Mouse (Mus musculus) kidney, postnatal 0 days (tissue): ENCODE results near the gene Cflar. TPM values are rescaled to one million over a fixed set of nuclear protein-coding genes. Genes with fewer than 3 reads are reported as not detected.
"Not testable (repeated sequence)": the region's sequence is repeated elsewhere in the genome, so short reads cannot be mapped to it uniquely, and the experiment has no call there.

ENCODE experiments used
- ATAC-seq: fragments of 200-750 bp; cut with Nextera tagmentation; replicated peaks from 2 replicates; pipeline ENCODE4 v1.8.0; 2017; ENCODE audit warnings: low read depth, moderate number of reproducible peaks, moderate TSS enrichment, moderate library complexity; ENCODE audit not compliant: low FRiP score
- DNase-seq: peaks from one replicate; pipeline ENCODE4 v3.0.0-alpha.2; 2016; ENCODE audit warnings: low spot score
- H3K27ac ChIP-seq: fragments of 300-500 bp; sonication (generic); 2 replicates; pipeline ENCODE4 v1.5.1; 2014; ENCODE audit warnings: mild to moderate bottlenecking
- H3K27me3 ChIP-seq: fragments of 300-500 bp; sonication (generic); 2 replicates; pipeline ENCODE4 v1.6.1; 2014; ENCODE audit warnings: low read length, mixed read lengths; ENCODE audit not compliant: insufficient read depth
- H3K36me3 ChIP-seq: fragments of 300-500 bp; sonication (generic); 2 replicates; pipeline ENCODE4 v1.6.1; 2014; ENCODE audit warnings: low read length, mixed read lengths; ENCODE audit not compliant: insufficient read depth
- H3K4me1 ChIP-seq: fragments of 300-500 bp; sonication (generic); replicated peaks from 2 replicates; pipeline ENCODE4 v1.6.1; 2014; ENCODE audit warnings: antibody characterized with exemption, low read length, mixed read lengths; ENCODE audit not compliant: insufficient read depth
- H3K4me2 ChIP-seq: fragments of 300-500 bp; sonication (generic); 2 replicates; pipeline ENCODE4 v1.6.1; 2014; ENCODE audit warnings: mild to moderate bottlenecking, low read length, moderate library complexity, mixed read lengths
- H3K4me3 ChIP-seq: fragments of 300-500 bp; sonication (generic); replicated peaks from 2 replicates; pipeline ENCODE4 v1.5.1; 2014; ENCODE audit warnings: low read depth, low read length
- H3K9ac ChIP-seq: fragments of 300-500 bp; sonication (generic); 2 replicates; pipeline ENCODE4 v1.6.1; 2014; ENCODE audit warnings: low read depth, low read length
- H3K9me3 ChIP-seq: fragments of 300-500 bp; sonication (generic); replicated peaks from 2 replicates; pipeline ENCODE4 v1.6.1; 2016; ENCODE audit warnings: low read length, inconsistent platforms, mixed read lengths
- CTCF ChIP-seq: IDR thresholded peaks from 2 replicates; pipeline ENCODE4 v1.5.1; 2016; ENCODE audit warnings: antibody characterized with exemption, low read depth, mild to moderate bottlenecking, moderate library complexity
- WGBS: fragments of 180-500 bp; shearing (Covaris S2); extraction: QIAGEN DNeasy Blood & Tissue Kit; methylation state at CpG from one replicate; pipeline ENCODE4 v1.1.7; 2014; 5-methylcytosine and 5-hydroxymethylcytosine counted together
- polyA plus RNA-seq: library from polyadenylated mRNA; unstranded; fragments of >200 nt; fragmentation: Nextera tagmentation; extraction: Ambion mirVana; gene quantifications from 2 replicates; pipeline ENCODE4 v1.2.1, GENCODE M21; 2015

Gene Cflar
- polyA plus RNA-seq, 1 experiment from 2014 or later = 62.1 TPM

DNA sequence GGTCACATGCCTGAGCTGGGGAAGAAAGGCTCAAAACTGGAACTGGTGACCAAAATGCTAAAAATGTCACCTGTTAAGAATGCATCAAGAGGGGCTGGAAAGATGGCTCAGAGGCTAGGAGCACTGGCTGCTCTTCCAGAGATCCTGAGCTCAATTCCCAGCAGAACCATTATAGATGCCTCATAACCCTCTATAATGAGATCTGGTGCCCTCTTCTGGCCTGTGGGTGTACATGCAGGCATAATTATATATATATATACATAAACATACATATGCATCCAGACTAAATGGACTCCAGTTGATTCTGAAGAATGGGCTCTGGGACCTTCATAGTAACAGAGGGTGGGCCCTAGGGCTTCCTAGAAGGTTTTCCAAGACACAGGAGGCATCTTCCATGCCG is 33.7 kb upstream of the Cflar start:
- Histone ChIP-seq H3K4me3 (no peak overlapping the region), H3K36me3 (no peaks in the 10 kb centered on the region), H3K4me1 (no peaks in the 10 kb centered on the region), H3K9me3 (no peaks in the 10 kb centered on the region), H3K27ac (no peak overlapping the region), H3K27me3 (no peaks in the 10 kb centered on the region), H3K9ac (no peak overlapping the region), H3K4me2 (no peak overlapping the region)
- peak; percentile 61 for DNase-seq
- ATAC-seq = no peak
- WGBS = 88% methylated on average over 1 of the region's 1 CpGs
- TF ChIP-seq CTCF = peak; percentile 77

GRCm38 (mm10) chr1:58678412-58678811 is 32.9 kb upstream of the Cflar start:
- H3K4me1 ChIP-seq, H3K27ac ChIP-seq, ATAC-seq, H3K4me3 ChIP-seq, H3K4me2 ChIP-seq, H3K36me3 ChIP-seq, DNase-seq, H3K27me3 ChIP-seq, H3K9me3 ChIP-seq, H3K9ac ChIP-seq: not testable (repeated sequence)
- 70% methylated on average over 5 of the region's 5 CpGs for WGBS

GRCm38 (mm10) chr1:58689426-58689825 is 21.9 kb upstream of the Cflar start:
- H3K4me1 ChIP-seq = no peaks in the 10 kb centered on the region
- no peaks in the 10 kb centered on the region for H3K27me3 ChIP-seq
- TF ChIP-seq CTCF = no peak
- no peak overlapping the region for H3K4me2 ChIP-seq
- ATAC-seq (no peak), DNase-seq (no peak)
- H3K4me3 ChIP-seq = no peak overlapping the region
- H3K27ac ChIP-seq = no peak overlapping the region
- H3K9ac ChIP-seq = no peak overlapping the region
- H3K36me3 ChIP-seq = no peaks in the 10 kb centered on the region
- no peaks in the 10 kb centered on the region for H3K9me3 ChIP-seq
- WGBS = 81% methylated on average over 1 of the region's 1 CpGs

DNA sequence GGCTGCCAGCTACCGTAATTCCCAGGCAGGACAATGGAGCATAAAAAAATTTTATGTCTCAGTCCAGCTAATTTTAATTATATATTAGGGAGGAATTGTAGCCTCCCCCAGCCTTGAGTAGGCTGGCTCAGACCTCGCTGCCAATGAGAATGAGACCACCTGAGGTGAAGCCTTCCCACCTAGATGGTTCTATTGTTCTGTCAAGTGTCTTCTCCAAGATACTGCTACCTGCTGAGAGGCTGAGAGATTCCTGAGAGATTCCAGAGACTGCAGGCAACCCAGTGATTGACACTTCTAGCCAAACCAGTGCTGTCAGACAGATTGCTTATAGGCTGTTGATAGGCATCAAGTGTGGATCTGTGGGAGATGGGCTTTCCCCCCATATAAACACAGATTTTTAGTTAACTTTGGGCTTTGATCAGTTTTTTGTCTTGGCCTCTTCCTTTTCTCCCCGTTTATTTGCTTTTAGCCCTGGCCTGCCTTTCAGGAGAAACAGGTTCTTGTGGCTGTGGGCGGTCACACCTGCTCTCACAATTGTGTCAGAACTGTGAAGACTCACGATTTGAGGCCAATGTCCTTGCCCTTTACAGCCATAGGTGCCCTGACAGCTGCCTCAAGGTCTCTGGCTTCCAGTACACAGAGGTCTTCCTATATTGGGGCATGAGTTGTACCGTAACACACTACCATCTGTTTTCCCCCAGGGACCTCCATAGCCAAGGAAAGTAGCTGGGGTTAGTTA is 21.1 kb upstream of the Cflar start:
- H3K9me3 ChIP-seq = no peaks in the 10 kb centered on the region

GRCm38 (mm10) chr1:58690834-58691488 is 20.3 kb upstream of the Cflar start:
- not testable (repeated sequence) for DNase-seq, H3K4me3 ChIP-seq, H3K9ac ChIP-seq, H3K9me3 ChIP-seq, H3K27me3 ChIP-seq, H3K36me3 ChIP-seq, H3K27ac ChIP-seq, H3K4me1 ChIP-seq, H3K4me2 ChIP-seq
- WGBS = 85% methylated on average over 2 of the region's 3 CpGs
- ATAC-seq = peak; percentile 63

More for the DNA sequence above, 21.1 kb upstream of the Cflar start:
- ATAC-seq (no peak), DNase-seq (no peak)
- Histone ChIP-seq H3K4me1 (no peaks in the 10 kb centered on the region), H3K4me3 (no peak overlapping the region), H3K9ac (no peak overlapping the region), H3K27me3 (no peaks in the 10 kb centered on the region), H3K27ac (no peak overlapping the region), H3K4me2 (no peak overlapping the region), H3K36me3 (no peaks in the 10 kb centered on the region)
- 64% methylated on average over 6 of the region's 6 CpGs for WGBS
- TF ChIP-seq CTCF = no peak

DNA sequence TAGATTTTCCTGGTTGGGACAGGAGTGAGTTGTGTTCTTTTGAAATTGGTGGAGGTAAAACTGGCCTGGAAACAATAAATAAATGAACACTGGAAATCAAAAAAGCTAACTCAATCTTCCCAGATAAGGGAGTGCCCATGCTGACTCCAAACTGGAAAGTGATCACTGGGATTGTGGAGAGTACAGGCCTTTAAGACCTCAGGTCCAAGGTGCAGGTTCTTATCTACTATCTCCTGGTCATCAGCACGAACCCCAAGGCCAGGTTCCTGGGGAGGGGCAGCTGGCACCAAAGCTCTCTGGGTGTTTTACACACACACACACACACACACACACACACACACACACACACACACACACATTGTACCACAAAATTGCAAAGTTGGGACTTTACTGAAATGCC is 19.6 kb upstream of the Cflar start:
- DNase-seq, H3K4me3 ChIP-seq, ATAC-seq, H3K9me3 ChIP-seq, H3K27me3 ChIP-seq, H3K9ac ChIP-seq, H3K27ac ChIP-seq, H3K4me2 ChIP-seq, H3K36me3 ChIP-seq, H3K4me1 ChIP-seq: not testable (repeated sequence)
- WGBS = 86% methylated on average over 1 of the region's 1 CpGs
